Mouse (Mus musculus): ENCODE data around the gene Tmem178. TPM values are rescaled to one million over a fixed set of nuclear protein-coding genes. Genes with fewer than 3 reads are reported as not detected.

Tmem178 gene
- polyA plus RNA-seq, 1 experiment from 2014 or later = 33.9 TPM

Other genes starting within 250 kb of the Tmem178 start
- 38.2 and 40.7 TPM in 2 replicates for gene Map4k3, start 216.1 kb upstream of the Tmem178 start, polyA plus RNA-seq (2014; fragmentation: Nextera tagmentation; extraction: Ambion mirVana)
- gene Thumpd2, start 120.5 kb downstream of the Tmem178 start, polyA plus RNA-seq (2014; fragmentation: Nextera tagmentation; extraction: Ambion mirVana) = 8.8 and 9.8 TPM in 2 replicates